Mouse (Mus musculus): ENCODE data around the gene Olfr655.

Gene Olfr655

GRCm38 (mm10) chr7:104601679-104602078, at the start of gene Olfr655:
TSS of gene Olfr655 (minus strand) at chr7:104601779.
- no peak for DNase-seq (ENCODE audit: low spot score)

DNA sequence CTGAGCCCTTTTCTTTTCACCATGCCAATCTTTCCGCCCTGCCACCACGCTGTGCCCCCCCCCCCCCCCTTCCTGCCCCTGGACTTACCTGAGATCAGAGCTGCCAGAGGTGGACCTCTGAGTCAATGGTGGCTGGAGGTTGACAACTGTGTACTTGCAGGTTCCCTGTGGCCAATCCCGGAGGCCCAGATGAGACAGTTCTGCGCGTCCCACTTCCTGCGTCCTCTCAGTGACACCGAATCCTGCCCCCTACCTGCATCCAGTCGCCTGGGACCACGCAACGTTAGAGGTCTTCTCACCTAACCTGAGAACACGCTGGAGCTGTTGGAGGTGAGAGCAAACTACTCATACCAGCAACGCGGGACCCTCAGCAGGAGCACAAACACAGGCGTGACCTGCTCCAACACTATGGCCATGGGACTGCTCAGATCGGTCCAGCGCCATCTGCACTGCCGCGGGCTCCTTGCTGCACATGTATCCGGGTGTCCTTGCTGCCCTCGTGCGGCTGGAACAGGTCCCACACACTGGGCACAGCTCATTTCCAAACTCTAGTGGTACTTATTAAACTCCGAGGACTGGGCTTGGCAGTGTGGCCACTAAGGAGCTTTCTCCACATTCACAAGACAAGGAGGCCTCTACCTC, 45.4 kb upstream of the Olfr655 start, which contains the start of gene Olfr658:
TSS of gene Olfr658 (minus strand) at position 465 of the 642 bp plus-strand sequence.
- DNase-seq (ENCODE audit: low spot score) = no peak

DNA sequence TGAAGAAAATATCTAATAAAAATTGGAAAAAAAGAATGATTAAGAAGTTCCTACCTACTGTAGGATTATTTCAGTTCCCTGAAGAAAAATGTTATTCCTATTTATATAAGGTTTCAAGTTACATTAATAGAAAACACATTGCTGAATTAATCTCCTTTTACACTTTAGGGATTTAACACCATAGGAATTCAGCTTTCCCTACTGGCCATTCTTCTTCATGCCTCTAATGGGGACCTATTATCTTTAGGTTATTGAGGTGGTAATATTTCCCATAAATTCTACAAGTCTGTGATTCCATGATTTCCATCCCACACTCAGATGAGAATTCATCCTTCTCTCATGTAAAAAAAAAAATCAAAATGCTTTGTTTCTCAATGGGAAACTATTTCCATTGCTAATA, 22.9 kb upstream of the Olfr655 start, which contains the start of gene Olfr657:
TSS of gene Olfr657 (plus strand) at position 301 of the 400 bp plus-strand sequence.
- no peak for DNase-seq (ENCODE audit: low spot score)

DNA sequence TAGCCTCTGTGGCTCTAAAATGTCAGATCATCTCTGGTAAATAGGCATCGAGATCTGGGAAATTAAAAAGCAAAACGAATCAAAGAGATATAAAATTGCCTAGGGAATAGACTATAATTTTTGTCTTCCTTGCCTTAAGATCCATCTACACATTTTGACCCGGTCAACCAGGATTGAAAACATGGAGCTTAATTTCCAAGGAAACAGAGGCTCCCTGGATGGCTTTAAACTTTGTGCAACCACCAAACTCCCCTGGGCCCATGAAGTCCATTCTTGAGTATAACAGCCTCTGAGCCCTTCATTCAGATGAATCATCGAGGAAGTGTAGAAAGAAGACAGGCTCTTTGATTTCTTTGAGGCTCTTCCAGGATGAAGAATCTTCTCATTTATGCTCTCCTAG, 12.1 kb upstream of the Olfr655 start, which contains the start of gene Olfr656:
TSS of gene Olfr656 (plus strand) at position 301 of the 400 bp plus-strand sequence.
- no peak for DNase-seq (ENCODE audit: low spot score)

- no peak for DNase-seq (ENCODE audit: low spot score)
These were observed 3.1 kb upstream of the Olfr655 start for GRCm38 (mm10) chr7:104604727-104605126.

GRCm38 (mm10) chr7:104603173-104603572, 1.6 kb upstream of the Olfr655 start:
- DNase-seq (ENCODE audit: low spot score) = no peak

DNA sequence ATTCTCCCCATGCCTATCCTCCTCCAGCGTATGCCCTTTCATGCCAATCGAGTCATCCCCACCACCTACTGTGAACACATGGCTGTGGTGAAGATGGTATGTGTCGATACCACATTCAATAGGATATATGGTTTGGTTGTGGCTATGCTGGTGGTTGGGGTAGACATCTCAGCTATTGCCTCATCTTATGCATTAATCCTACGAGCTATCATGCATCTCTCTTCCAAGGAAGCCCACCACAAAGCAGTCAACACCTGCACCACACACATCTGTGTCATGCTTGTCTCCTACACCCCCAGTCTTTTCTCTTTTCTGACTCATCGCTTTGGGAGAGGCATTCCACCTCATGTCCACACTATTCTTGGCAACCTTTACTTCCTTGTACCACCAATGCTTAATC, 13.3 kb downstream of the Olfr655 start:
- no peak for DNase-seq (ENCODE audit: low spot score)

GRCm38 (mm10) chr7:104586725-104587124, 14.9 kb downstream of the Olfr655 start, which contains the start of gene Olfr654:
TSS of gene Olfr654 (plus strand) at chr7:104587025.
- DNase-seq (ENCODE audit: low spot score) = no peak

- DNase-seq (ENCODE audit: low spot score) = no peak
These were observed 20.1 kb downstream of the Olfr655 start for GRCm38 (mm10) chr7:104581429-104581828.

GRCm38 (mm10) chr7:104580846-104581245, 20.7 kb downstream of the Olfr655 start:
- no peak for DNase-seq (ENCODE audit: low spot score)

DNA sequence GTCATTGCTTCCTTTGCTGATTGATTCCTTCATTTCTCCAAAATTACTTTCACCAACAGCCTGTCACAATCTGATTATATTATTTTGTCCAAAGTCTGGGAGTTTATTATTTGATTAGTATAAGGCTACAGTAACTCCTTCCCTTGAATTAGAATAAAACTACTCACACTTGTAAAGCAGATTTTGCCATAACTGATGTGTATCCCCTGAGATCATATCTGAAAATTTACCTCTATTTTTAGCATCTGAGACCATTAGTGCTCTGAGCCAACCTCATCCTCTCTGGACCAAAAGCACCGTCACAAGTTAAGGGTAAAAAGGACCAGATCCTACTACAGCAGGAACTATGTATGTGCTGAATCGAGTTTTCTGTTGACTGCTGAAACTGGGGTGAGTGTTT, 24.6 kb downstream of the Olfr655 start, which contains the start of gene Olfr653:
TSS of gene Olfr653 (plus strand) at position 301 of the 400 bp plus-strand sequence.
- DNase-seq (ENCODE audit: low spot score) = no peak

GRCm38 (mm10) chr7:104560601-104561000, 41.0 kb downstream of the Olfr655 start, which contains the start of gene Olfr652:
TSS of gene Olfr652 (plus strand) at chr7:104560901.
- DNase-seq (ENCODE audit: low spot score) = no peak

DNA sequence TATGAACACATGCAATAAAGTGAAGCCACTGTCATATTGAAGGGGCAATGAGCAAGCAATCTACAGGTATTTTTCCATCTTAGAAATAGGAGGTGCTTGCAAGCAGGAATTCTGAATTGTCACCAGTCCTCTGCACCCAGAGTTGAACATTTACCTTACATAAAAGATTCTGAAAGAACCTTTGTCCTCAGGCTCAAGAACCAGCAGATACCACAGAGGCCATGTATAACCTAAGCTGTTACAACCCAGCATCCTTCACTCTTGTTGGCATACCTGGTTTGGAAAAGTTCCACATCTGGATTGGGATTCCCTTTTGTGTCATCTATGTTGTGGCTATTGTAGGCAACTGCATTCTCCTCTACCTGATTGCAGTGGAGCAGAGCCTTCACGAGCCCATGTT, 48.9 kb downstream of the Olfr655 start:
- no peak for DNase-seq (ENCODE audit: low spot score)

DNA sequence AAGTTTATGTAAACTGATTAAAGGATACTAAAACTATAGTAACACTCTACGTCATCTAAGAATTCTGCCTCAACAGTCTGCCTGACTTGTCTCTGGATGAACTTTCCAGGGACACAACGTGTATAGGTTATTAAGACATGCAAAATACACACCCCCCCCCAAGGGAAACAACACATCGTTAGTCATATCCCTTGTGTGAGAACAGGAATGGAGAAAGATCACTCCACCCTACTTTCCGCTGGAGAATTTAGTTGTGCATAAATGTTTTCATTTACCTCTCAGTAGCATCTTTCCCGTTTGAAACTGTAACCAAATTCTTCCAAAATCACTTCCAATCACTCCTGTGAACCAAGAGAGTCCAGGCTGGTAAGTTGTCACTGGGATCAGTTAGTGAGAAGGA, 51.7 kb downstream of the Olfr655 start, which contains the start of gene Olfr651:
TSS of gene Olfr651 (plus strand) at position 301 of the 400 bp plus-strand sequence.
- DNase-seq (ENCODE audit: low spot score) = no peak
